Mouse (Mus musculus) liver, embryonic 14.5 days (tissue): ENCODE measurements at regions not wholly inside any gene's neighbourhood (a gene's known extent, or its start where the extent isn't known, plus 50 kb on each side); places are given as distances from the start of the nearest gene placed in this dataset.

Experiments
- CTCF ChIP-seq: IDR thresholded peaks from 2 replicates; pipeline ENCODE4 v1.5.1; 2016; ENCODE audit warnings: antibody characterized with exemption, low read depth, control low read depth
- EP300 ChIP-seq: IDR thresholded peaks from 2 replicates; pipeline ENCODE4 v1.6.1; 2016; ENCODE audit warnings: antibody characterized with exemption, low read depth

GRCm38 (mm10) chr11:25055698-25056097, 977.8 kb downstream of the Bcl11a start:
- TF ChIP-seq EP300 (no peak), CTCF (no peak)
